Mouse (Mus musculus): ENCODE data around the gene 1700001C19Rik.
"Not testable (repeated sequence)": the region's sequence is repeated elsewhere in the genome, so short reads cannot be mapped to it uniquely, and the experiment has no call there.

1700001C19Rik gene

GRCm38 (mm10) chr17:47428831-47429304 lies 8.3 kb downstream of the 1700001C19Rik start:
- DNase-seq = peak; percentile 47

GRCm38 (mm10) chr17:47427316-47427715 lies 9.9 kb downstream of the 1700001C19Rik start:
- no peak for DNase-seq

- no peak for DNase-seq
These were observed 13.0 kb downstream of the 1700001C19Rik start for GRCm38 (mm10) chr17:47424186-47424585.

- not testable (repeated sequence) for DNase-seq
These were observed 14.6 kb downstream of the 1700001C19Rik start for GRCm38 (mm10) chr17:47422616-47423015.

- no peak for DNase-seq
These were observed 15.6 kb downstream of the 1700001C19Rik start for GRCm38 (mm10) chr17:47421566-47421965.

DNA sequence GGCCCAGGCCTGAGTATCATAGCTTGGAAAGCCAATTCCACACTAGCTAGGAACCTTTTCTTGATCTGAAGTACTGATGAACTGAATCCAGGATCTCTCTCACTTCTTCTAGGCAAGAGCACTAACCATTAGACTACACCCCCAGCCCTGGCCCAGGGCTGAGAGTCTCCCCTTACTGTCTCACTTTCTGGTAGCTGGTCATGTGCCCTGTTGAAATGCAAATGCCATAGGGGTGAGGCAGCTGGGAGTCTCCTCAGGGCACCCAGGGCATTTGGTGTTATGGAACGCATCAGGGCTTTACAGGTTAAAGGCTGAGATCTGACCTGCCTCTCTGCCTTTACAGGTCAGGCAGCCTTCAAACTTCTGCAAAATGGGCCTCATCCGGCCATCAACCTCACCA lies 17.0 kb downstream of the 1700001C19Rik start:
- no peak for DNase-seq

DNA sequence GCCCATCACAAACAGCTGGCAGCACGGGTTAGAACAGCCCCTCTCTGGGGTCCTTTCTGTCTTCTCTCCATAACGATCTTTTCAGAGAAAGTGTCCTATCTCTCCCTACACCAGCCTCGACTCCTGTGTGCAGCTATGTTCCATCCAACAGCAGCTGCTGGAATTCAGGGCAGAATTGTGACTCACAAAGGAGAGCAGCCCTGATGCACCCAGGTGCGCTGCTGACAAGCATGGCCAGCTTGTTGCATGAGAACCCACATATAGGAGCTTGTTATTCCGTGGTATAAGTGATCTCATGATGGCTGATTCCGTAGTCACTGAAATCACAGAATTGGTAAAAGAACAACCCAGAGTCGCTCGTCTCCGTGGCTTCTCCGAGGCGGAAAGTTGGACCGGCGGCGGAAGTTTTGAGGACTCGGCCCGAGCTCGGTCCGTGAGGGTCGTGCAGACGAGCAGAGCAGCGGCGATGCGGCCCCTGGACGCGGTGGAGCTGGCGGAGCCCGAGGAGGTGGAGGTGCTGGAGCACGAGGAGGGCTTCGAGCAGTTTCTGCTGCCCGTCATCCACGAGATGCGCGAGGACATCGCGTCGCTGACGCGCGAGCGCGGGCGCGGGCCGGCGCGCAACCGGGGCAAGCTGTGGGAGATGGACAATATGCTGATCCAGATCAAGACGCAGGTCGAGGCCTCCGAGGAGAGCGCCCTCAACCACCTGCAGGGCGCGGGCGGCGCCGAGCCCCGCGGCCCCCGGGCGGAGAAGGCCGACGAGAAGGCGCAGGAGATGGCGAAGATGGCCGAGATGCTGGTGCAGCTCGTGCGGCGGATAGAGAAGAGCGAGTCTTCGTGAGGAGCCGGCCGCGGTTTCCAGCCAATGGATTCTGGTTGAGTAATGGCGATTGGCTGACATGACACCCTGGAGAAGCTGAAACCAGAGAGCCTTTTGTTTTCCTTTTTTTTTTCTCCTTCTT lies 27.0 kb downstream of the 1700001C19Rik start:
- not testable (repeated sequence) for DNase-seq

GRCm38 (mm10) chr17:47408558-47408898 lies 28.6 kb downstream of the 1700001C19Rik start:
- peak; percentile 61 for DNase-seq

DNA sequence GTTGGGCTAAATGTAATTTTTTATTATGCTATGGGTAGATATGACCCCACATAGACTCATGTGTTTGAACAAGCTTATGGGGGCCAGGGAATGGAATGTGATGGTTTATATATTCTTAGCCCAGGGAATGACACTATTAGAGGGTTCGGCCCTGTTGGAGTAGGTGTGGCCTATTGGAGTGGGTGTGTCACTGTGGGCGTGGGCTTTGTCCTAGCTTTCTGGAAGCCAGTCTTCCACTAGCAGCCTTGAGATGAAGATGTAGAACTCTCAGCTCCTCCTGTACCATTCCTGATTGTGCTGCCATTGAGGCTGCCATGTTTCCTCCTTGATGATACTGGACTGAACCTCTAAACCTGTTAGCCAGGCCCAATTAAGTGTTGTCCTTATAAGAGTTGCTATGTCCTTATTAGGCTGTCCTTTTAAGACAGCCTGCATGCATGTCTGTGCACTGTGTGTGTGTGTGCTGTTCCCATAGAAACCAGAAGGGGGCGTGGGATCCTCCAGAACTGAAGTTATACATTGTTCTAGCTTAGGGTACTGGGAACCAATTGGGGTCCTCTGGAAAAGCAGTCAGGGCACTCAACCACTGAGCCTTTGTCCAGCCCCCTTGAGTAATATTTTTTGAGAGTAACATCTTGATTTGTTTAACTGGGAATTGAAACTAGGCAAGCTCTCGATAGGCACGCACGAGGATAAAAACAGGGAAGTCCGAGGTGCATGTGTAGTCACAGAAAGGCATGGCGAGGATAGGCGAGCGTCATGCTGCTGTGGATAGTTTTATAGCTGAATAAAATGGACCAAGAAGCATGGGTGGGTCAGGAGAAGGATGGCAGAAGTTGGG lies 29.2 kb downstream of the 1700001C19Rik start:
- DNase-seq = no peak

GRCm38 (mm10) chr17:47400451-47400850 lies 36.7 kb downstream of the 1700001C19Rik start, which contains the start of gene Guca1a:
Guca1a (minus strand) TSS chr17:47400584.
- no peak for DNase-seq

DNA sequence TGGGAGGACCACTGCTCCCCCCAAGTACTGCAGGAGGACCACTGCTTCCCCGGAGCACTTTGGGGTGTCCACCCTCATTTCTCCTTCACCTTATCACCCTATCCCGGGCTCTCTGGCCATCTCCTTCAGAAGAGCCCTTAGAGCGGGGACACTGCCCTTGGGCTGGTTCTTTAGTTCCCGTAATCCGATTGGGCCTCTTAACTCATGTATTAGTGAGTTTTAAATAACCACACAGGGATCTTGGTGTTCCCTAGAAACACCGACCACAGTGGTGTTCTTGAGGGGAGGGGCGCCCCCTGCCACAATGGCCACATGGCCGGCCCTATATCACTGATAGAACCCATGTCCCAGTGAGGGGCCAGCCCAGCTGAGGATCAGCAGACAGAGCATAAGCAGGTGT lies 38.1 kb downstream of the 1700001C19Rik start:
- DNase-seq = no peak

DNA sequence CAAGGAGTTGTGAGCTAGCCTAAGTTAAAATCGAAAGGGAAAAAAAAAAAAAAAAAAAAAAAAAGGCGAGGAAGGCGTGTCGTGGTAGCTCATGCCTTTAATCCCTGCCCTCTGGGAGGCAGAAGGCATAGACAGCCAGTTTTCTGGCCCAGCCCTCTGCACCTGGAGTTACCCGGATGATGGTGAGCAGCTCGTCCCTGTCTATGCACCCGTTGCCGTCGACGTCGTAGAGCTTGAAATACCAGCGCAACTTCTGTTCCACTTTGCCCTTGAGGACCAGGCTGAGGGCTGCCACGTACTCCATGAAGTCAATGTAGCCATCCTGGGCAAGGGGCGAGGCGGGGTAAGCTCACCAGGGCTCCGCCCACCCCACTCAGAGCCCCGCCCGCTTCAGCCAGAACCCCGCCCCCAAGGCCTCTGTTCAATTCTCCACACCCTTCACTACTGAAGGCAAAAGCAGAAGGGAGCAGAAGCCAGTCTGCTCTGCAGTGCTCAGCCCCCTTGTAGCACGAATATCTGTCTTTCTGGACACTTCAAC lies 41.7 kb downstream of the 1700001C19Rik start:
- DNase-seq = peak; percentile 77

- DNase-seq = no peak
These were observed 42.8 kb downstream of the 1700001C19Rik start for GRCm38 (mm10) chr17:47394223-47394869.

DNA sequence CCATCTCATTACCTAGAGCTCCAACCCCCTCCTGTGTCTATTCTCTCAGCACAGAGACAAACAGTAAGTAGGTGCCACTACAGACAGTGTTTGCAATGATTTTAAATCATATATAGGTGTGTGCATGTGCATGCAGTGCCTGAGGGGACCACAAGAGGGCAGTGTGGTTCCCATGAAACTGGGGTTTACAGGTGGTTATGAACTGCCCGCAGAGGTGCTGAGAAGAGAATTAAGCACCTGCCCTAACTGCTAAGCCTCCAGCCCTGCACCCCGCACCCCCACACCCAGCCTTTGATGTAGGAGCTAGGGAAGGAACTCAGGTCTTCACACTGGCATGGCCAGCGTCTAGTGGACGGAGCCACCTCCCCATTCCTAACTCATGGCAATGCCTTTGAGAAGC lies 50.5 kb downstream of the 1700001C19Rik start:
- DNase-seq = peak; percentile 72

DNA sequence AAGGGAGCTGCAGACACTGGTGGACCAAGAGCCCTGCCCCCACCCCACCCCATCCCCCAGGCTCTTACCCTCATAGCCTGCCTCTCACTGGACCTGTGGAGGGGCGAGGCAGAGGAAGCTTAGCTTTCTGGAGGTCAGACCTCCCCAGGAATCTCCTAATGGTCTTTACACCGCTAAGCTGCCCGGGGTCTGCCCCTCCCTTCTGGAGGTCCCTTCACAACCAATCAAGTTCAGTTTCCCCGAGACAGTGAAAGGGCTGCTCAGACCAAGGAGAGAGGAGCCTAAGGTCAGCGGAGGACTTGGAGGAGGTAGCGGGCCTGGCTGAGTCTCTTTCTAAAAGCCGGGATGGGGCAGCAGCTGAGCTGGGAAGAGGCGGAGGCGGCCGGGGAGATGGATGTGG lies 52.0 kb downstream of the 1700001C19Rik start, which contains the start of gene Guca1b:
Gene Guca1b (plus strand): TSS at position 249 of the 400 bp plus-strand sequence.
- no peak for DNase-seq

DNA sequence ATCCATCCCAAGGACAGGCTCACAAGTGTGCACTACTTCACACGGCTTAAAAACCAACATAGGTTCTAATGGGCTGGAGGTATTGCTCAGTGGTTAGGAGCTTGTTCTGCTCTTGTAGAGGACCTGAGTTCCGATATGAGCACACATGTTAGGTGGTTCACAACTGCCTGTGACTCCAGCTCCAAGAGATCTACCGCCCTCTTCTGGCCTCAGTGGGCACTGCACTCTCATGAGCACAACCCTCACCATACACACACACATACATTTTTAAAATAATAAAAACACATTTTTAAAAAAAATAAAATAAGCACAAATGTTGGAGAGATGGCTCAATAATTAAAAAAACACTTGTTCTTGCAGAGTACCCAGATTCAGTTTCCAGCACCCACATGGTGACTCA lies 53.1 kb downstream of the 1700001C19Rik start:
- DNase-seq = no peak

DNA sequence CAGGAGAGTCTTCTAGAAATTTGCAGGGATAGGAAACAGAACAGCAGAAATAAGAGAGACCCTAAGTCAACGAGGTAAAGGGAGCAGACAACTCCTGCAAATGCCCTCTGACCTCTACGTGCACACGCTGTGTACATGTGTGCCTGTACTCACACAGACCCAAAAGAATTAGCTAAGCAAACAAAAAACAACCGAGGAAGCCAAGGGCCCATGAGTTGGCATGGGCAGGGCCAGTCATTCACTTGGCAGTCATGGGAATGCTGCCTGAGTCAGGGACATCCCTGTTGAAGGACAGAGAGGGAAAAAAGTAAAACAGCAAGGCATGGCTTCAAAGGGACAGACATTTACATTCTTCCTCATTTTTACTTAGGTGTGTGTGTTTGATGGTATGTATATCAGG lies 53.9 kb downstream of the 1700001C19Rik start:
- DNase-seq = no peak

GRCm38 (mm10) chr17:47381917-47382316 lies 55.3 kb downstream of the 1700001C19Rik start:
- no peak for DNase-seq

DNA sequence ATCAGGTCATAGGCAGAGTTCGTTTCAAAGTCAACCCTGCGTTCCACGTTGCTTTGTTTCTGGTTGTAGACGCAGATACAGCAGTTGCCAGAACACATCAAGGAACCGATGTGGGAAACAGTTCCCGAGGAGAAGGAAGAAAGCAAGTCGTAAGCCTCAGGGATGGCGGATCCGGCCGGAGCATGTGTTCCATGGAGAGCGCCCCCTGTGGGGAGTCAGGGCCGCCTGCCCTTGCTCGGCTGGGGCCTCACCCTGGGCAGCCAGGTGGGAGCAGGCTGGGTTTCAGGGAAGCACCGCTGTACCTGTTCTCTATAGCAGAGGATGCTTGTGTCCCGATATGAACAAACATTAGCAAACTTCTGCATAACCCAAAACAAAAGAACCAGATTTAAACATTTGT lies 59.0 kb downstream of the 1700001C19Rik start:
- DNase-seq = no peak

GRCm38 (mm10) chr17:47376779-47377280 lies 60.3 kb downstream of the 1700001C19Rik start:
- no peak for DNase-seq

DNA sequence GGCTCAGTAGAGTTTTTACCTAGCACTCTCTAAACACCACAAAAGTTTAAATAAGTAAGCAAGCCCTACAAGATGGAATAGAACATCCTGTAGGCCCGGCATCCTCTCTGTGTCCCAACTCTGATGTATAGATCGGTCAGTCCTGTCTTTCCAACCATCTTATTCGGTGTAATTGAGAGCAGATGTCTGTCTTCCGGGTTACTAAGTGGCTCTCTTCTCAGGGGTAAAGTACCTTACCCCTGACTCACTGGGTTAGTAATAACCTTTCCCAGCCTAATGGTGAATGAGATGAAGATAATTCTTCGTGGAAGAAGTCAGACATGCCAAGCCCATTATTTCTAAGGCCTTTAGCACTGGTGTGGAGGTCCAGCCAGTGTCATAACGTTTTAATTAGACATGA lies 63.2 kb downstream of the 1700001C19Rik start:
- DNase-seq = no peak

- peak; percentile 68 for DNase-seq
These were observed 65.7 kb downstream of the 1700001C19Rik start for GRCm38 (mm10) chr17:47371451-47371850.
